Mouse (Mus musculus) MEL (cell line): ENCODE measurements around the gene Gm10203. TPM values are rescaled to one million over a fixed set of nuclear protein-coding genes. Genes with fewer than 3 reads are reported as not detected.
A peak's percentile ranks its signal among the peaks of the same experiment; 100 is the strongest.
"Not testable (repeated sequence)": the region's sequence is repeated elsewhere in the genome, so short reads cannot be mapped to it uniquely, and the experiment has no call there.

ENCODE experiments used
- DNase-seq: peaks from one replicate; pipeline ENCODE4 v3.0.0; 2011; ENCODE audit warnings: low read depth, low spot score
- H3K27ac ChIP-seq: 2 replicates; pipeline ENCODE4 v1.5.1; 2012; ENCODE audit warnings: low read depth, mild to moderate bottlenecking, control low read depth, low read length, moderate library complexity; ENCODE audit not compliant: control insufficient read depth
- H3K27me3 ChIP-seq, 2 experiments: fragments of 150-350 bp in 1 of 2; sonication (generic) in 1 of 2; 2 replicates each; pipeline ENCODE4 v1.6.1; 2012; ENCODE audit warnings: low read length in 2 of 2, mild to moderate bottlenecking in 2 of 2, improper control_type of control experiment in 1 of 2, moderate library complexity in 1 of 2; ENCODE audit not compliant: insufficient read depth in 2 of 2, control insufficient read depth in 1 of 2
- H3K36me3 ChIP-seq, 2 experiments: 2 replicates each; pipeline ENCODE4 v1.6.1; 2012 to 2014; ENCODE audit warnings: low read length in 2 of 2, improper control_type of control experiment in 1 of 2, inconsistent platforms in 1 of 2, mild to moderate bottlenecking in 1 of 2; ENCODE audit not compliant: insufficient read depth in 2 of 2, control insufficient read depth in 1 of 2
- H3K4me1 ChIP-seq, 2 experiments: fragments of 150-350 bp in 1 of 2; sonication (generic) in 1 of 2; 2 replicates each; pipeline ENCODE4 v1.6.1; 2012; ENCODE audit warnings: low read length in 2 of 2, improper control_type of control experiment in 1 of 2, mild to moderate bottlenecking in 1 of 2; ENCODE audit not compliant: insufficient read depth in 2 of 2, control insufficient read depth in 1 of 2
- H3K4me3 ChIP-seq, 2 experiments: fragments of 150-350 bp in 1 of 2; sonication (generic) in 1 of 2; 2 replicates each; pipeline ENCODE4 v1.5.1; 2012; ENCODE audit warnings: low read depth in 2 of 2, low read length in 2 of 2, mild to moderate bottlenecking in 2 of 2, moderate library complexity in 2 of 2, control low read depth in 1 of 2, improper control_type of control experiment in 1 of 2; ENCODE audit not compliant: control insufficient read depth in 1 of 2, insufficient read depth in 1 of 2
- H3K79me2 ChIP-seq: 2 replicates; pipeline ENCODE4 v1.6.1; 2012; ENCODE audit warnings: mild to moderate bottlenecking, low read length, moderate library complexity; ENCODE audit not compliant: control insufficient read depth, poor library complexity, insufficient read depth
- H3K9ac ChIP-seq: 2 replicates; pipeline ENCODE4 v1.6.1; 2012; ENCODE audit warnings: low read depth, mild to moderate bottlenecking, control low read depth, low read length, moderate library complexity; ENCODE audit not compliant: control insufficient read depth, poor library complexity, severe bottlenecking
- H3K9me3 ChIP-seq: fragments of 150-350 bp; sonication (generic); replicated peaks from 2 replicates; pipeline ENCODE4 v1.6.1; 2012; ENCODE audit warnings: mild to moderate bottlenecking, low read length, improper control_type of control experiment, moderate library complexity; ENCODE audit not compliant: insufficient read depth
- BHLHE40 ChIP-seq: IDR thresholded peaks from 2 replicates; pipeline ENCODE4 v1.6.1; 2012; ENCODE audit warnings: low read depth, mild to moderate bottlenecking, inconsistent platforms, low read length, improper control_type of control experiment, borderline replicate concordance
- CTCF ChIP-seq, 3 experiments: IDR thresholded peaks in 2 of 3; conservative IDR thresholded peaks in 1 of 3; 2 replicates each; pipeline ENCODE4 v1.5.1; 2011 to 2012; ENCODE audit warnings: low read length in 3 of 3, low read depth in 2 of 3, mild to moderate bottlenecking in 2 of 3, improper control_type of control experiment in 1 of 3, inconsistent platforms in 1 of 3, mixed read lengths in 1 of 3, moderate library complexity in 1 of 3; ENCODE audit not compliant: control insufficient read depth in 1 of 3, insufficient read depth in 1 of 3, poor library complexity in 1 of 3, severe bottlenecking in 1 of 3
- E2F4 ChIP-seq: IDR thresholded peaks from 2 replicates; pipeline ENCODE4 v1.6.1; 2011; ENCODE audit warnings: low read depth, low read length, improper control_type of control experiment, borderline replicate concordance
- EP300 ChIP-seq, 2 experiments: IDR thresholded peaks; 2 replicates each; pipeline ENCODE4 v1.6.1; 2011; ENCODE audit warnings: improper control_type of control experiment in 2 of 2, low read length in 2 of 2, low read depth in 1 of 2, mild to moderate bottlenecking in 1 of 2
- GATA1 ChIP-seq: IDR thresholded peaks from 2 replicates; pipeline ENCODE4 v1.6.1; 2011; ENCODE audit warnings: low read depth, low read length, improper control_type of control experiment
- JUND ChIP-seq: IDR thresholded peaks from 2 replicates; pipeline ENCODE4 v1.6.1; 2011; ENCODE audit warnings: low read depth, mild to moderate bottlenecking, improper control_type of control experiment, low read length
- KAT2A ChIP-seq: conservative IDR thresholded peaks from 2 replicates; pipeline ENCODE4 v1.6.1; 2012; ENCODE audit warnings: low read depth, low read length, improper control_type of control experiment, inconsistent platforms
- MAFK ChIP-seq: IDR thresholded peaks from 2 replicates; pipeline ENCODE4 v1.6.1; 2011; ENCODE audit warnings: low read depth, mild to moderate bottlenecking, low read length, improper control_type of control experiment, borderline replicate concordance
- MAX ChIP-seq: IDR thresholded peaks from 2 replicates; pipeline ENCODE4 v1.6.1; 2011; ENCODE audit warnings: low read length, improper control_type of control experiment
- MAZ ChIP-seq: IDR thresholded peaks from 2 replicates; pipeline ENCODE4 v1.6.1; 2012; ENCODE audit warnings: low read depth, mild to moderate bottlenecking, inconsistent platforms, low read length, improper control_type of control experiment
- MYC ChIP-seq: IDR thresholded peaks from 2 replicates; pipeline ENCODE4 v1.6.1; 2011; ENCODE audit warnings: low read depth, mild to moderate bottlenecking, low read length, improper control_type of control experiment, moderate library complexity
- NELFE ChIP-seq: IDR thresholded peaks from 2 replicates; pipeline ENCODE4 v1.6.1; 2011; ENCODE audit warnings: low read depth, low read length, improper control_type of control experiment
- NRF1 ChIP-seq: IDR thresholded peaks from 2 replicates; pipeline ENCODE4 v1.6.1; 2014; ENCODE audit warnings: low read depth, mild to moderate bottlenecking, inconsistent platforms, low read length, improper control_type of control experiment, moderate library complexity; ENCODE audit not compliant: poor library complexity, insufficient read depth, severe bottlenecking
- POLR2A ChIP-seq, 2 experiments: IDR thresholded peaks; 2 replicates each; pipeline ENCODE4 v1.6.1; 2011 to 2012; ENCODE audit warnings: low read length in 2 of 2, mild to moderate bottlenecking in 2 of 2, control low read depth in 1 of 2, improper control_type of control experiment in 1 of 2, low read depth in 1 of 2, moderate library complexity in 1 of 2; ENCODE audit not compliant: control insufficient read depth in 1 of 2, insufficient read depth in 1 of 2, poor library complexity in 1 of 2
- POLR2AphosphoS2 ChIP-seq: IDR thresholded peaks from 2 replicates; pipeline ENCODE4 v1.6.1; 2011; ENCODE audit warnings: low read length, improper control_type of control experiment
- POLR2AphosphoS5 ChIP-seq: IDR thresholded peaks from 2 replicates; pipeline ENCODE4 v1.6.1; 2012; ENCODE audit warnings: low read depth, borderline replicate concordance, mild to moderate bottlenecking, inconsistent platforms, low read length, moderate library complexity, mixed read lengths
- RCOR1 ChIP-seq: IDR thresholded peaks from 2 replicates; pipeline ENCODE4 v1.6.1; 2012; ENCODE audit warnings: low read depth, mild to moderate bottlenecking, inconsistent platforms, low read length, improper control_type of control experiment
- SIN3A ChIP-seq: IDR thresholded peaks from 2 replicates; pipeline ENCODE4 v1.6.1; 2012; ENCODE audit warnings: low read length, improper control_type of control experiment, inconsistent platforms
- SMC3 ChIP-seq: IDR thresholded peaks from 2 replicates; pipeline ENCODE4 v1.6.1; 2011; ENCODE audit warnings: low read depth, low read length, improper control_type of control experiment
- TAL1 ChIP-seq: IDR thresholded peaks from 2 replicates; pipeline ENCODE4 v1.6.1; 2012; ENCODE audit warnings: mild to moderate bottlenecking, inconsistent platforms, low read length, moderate library complexity, mixed read lengths
- TCF12 ChIP-seq: IDR thresholded peaks from 2 replicates; pipeline ENCODE4 v1.6.1; 2014; ENCODE audit warnings: low read depth, mild to moderate bottlenecking, inconsistent platforms, low read length, improper control_type of control experiment, moderate library complexity
- USF1 ChIP-seq: IDR thresholded peaks from 2 replicates; pipeline ENCODE4 v1.6.1; 2014; ENCODE audit warnings: low read depth, mild to moderate bottlenecking, inconsistent platforms, low read length, improper control_type of control experiment, moderate library complexity
- ZKSCAN1 ChIP-seq: IDR thresholded peaks from 2 replicates; pipeline ENCODE4 v1.6.1; 2012; ENCODE audit warnings: low read depth, mild to moderate bottlenecking, inconsistent platforms, low read length, improper control_type of control experiment, moderate library complexity
- polyA plus RNA-seq, 2 experiments: library from polyadenylated mRNA; stranded (reverse) in 1 of 2; unstranded in 1 of 2; fragments of >175 nt in 1 of 2; fragments of >200 nt in 1 of 2; gene quantifications; 2 replicates each; pipeline versions ENCODE4 v1.2.1 to v1.2.4; 2012; ENCODE audit warnings: low replicate concordance in 2 of 2, low read depth in 1 of 2; ENCODE audit not compliant: insufficient read length in 2 of 2, insufficient read depth in 1 of 2, missing spikeins in 1 of 2
- total RNA-seq: library from RNA; depleted of rRNA; stranded (reverse); fragments of 300-350 nt; gene quantifications from 2 replicates; pipeline ENCODE4 v1.2.3, GENCODE M21; 2012

Gm10203 gene
- total and polyA plus RNA-seq, 3 experiments: not detected

GRCm38 (mm10) chr6:149155031-149155841 lies 25.3 kb downstream of the Gm10203 start:
- H3K27ac ChIP-seq: no peak overlapping the region
- no peaks in the 10 kb centered on the region for H3K79me2 ChIP-seq
- peaks cover 0 to 18% of the 10 kb centered on the region in 2 experiments; a peak in 2 of 4 replicates for H3K36me3 ChIP-seq
- DNase-seq: peak; percentile 39
- H3K4me3 ChIP-seq: no peak overlapping the region
- TF ChIP-seq TAL1: peak; percentile 34
- TF ChIP-seq KAT2A: no peak
- no peak for TF ChIP-seq MAFK
- peak; percentile 76 for TF ChIP-seq GATA1
- TF ChIP-seq RCOR1: no peak
- TF ChIP-seq SMC3: no peak
- TF ChIP-seq BHLHE40: no peak
- TF ChIP-seq MAX: no peak
- peak; percentile 53 for TF ChIP-seq EP300 (IDR thresholded peaks at IDR 0.05; ENCODE audit: low read depth in 1 of 2, low read length in 2 of 2)
- no peak for TF ChIP-seq POLR2AphosphoS5
- TF ChIP-seq POLR2AphosphoS2: no peak
- peak; percentile 73; the same call in 1 of the 2 replicates for TF ChIP-seq TCF12
- TF ChIP-seq MAZ: no peak
- no peak for TF ChIP-seq JUND
- TF ChIP-seq NELFE: no peak
- no peak for TF ChIP-seq MYC
- TF ChIP-seq E2F4: no peak
- TF ChIP-seq CTCF (IDR thresholded peaks at IDR 0.05 in 2 of 3, conservative IDR thresholded peaks at IDR 0.05 in 1 of 3; ENCODE audit: control insufficient read depth in 1 of 3, insufficient read depth in 1 of 3, low read depth in 2 of 3, low read length in 3 of 3, poor library complexity in 1 of 3, severe bottlenecking in 1 of 3): no peak
- no peak for TF ChIP-seq ZKSCAN1
- no peak for TF ChIP-seq POLR2A (IDR thresholded peaks at IDR 0.05; ENCODE audit: control insufficient read depth in 1 of 2, insufficient read depth in 1 of 2, low read depth in 1 of 2, low read length in 2 of 2, poor library complexity in 1 of 2)
- TF ChIP-seq SIN3A: no peak
- no peak for TF ChIP-seq USF1
- no peak for TF ChIP-seq NRF1
- TF ChIP-seq, all 39 proteins: peak for 4
- no peak overlapping the region for H3K9ac ChIP-seq
- H3K9me3 ChIP-seq: no peaks in the 10 kb centered on the region
- H3K4me1 ChIP-seq: peaks cover 8 to 11% of the 10 kb centered on the region in 2 experiments
- H3K27me3 ChIP-seq: no peaks in the 10 kb centered on the region

GRCm38 (mm10) chr6:149167038-149167437 lies 37.1 kb downstream of the Gm10203 start:
- not testable (repeated sequence) for H3K4me3 ChIP-seq, DNase-seq, H3K79me2 ChIP-seq, H3K27ac ChIP-seq, H3K27me3 ChIP-seq, H3K9ac ChIP-seq, H3K9me3 ChIP-seq, H3K4me1 ChIP-seq, H3K36me3 ChIP-seq
